Mouse (Mus musculus) liver, adult 2 months (tissue): ENCODE results near the gene Cmas.

Experiments used
- CTCF ChIP-seq: fragments of 200-500 bp; IDR thresholded peaks from 2 replicates; pipeline ENCODE4 v1.5.1; 2011; ENCODE audit warnings: low read depth, low read length, control low read depth
- POLR2A ChIP-seq: fragments of 200-500 bp; IDR thresholded peaks from 2 replicates; pipeline ENCODE4 v1.6.1; 2011; ENCODE audit warnings: low read length, control low read depth; ENCODE audit not compliant: insufficient read depth; ENCODE audit errors: extremely low read depth

- no peak for TF ChIP-seq POLR2A
- TF ChIP-seq CTCF = no peak
Observed at GRCm38 (mm10) chr6:142812969-142813368, 56.5 kb downstream of the Cmas start.
